Mouse (Mus musculus) yolk sac, embryonic 10.5 days (tissue): ENCODE data around the gene Angpt4.

Experiments
- DNase-seq: peaks from one replicate; pipeline ENCODE4 v3.0.0-alpha.2; 2017; ENCODE audit warnings: low spot score

Angpt4 gene

DNA sequence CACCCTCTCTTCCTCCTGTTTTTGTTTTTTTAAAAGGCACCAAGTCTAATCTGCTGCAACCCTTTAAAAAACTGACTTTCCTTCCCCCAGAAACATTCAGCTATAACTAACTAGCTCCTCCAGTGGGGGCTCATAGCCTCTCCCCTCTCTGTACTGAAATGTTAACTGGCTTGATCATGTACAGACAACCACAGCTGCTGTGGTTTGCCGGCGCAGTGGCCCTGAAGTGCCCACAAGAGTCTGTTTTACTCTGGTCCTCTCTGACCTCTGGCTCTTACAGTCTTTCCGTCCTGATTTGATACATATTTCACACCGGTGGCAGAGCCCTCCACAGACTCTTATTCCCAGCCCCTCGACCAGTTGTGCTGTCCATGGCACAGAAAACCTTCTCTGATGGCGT lies 70.3 kb downstream of the Angpt4 start:
- no peak for DNase-seq

DNA sequence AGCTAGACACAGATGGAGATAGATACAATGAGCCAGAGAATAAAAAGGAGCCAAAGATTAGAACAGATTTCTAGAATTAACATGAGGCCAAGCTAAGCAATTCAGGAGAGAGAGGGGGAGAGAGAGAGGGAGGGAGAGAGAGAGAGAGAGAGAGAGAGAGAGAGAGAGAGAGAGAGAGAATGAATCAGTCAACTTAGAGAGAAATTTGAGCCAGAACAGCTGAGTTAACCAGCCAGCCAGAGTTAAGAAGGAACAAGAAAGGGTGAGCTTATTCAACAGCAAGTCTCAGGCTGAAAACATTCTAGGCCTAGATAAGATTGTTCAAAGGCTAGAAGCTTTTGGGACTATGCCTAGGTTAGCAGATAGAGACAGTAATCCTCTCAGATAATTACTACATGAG lies 71.5 kb downstream of the Angpt4 start:
- DNase-seq: no peak

- no peak for DNase-seq
Observed at GRCm38 (mm10) chr2:151984019-151984418, 73.0 kb downstream of the Angpt4 start.

DNA sequence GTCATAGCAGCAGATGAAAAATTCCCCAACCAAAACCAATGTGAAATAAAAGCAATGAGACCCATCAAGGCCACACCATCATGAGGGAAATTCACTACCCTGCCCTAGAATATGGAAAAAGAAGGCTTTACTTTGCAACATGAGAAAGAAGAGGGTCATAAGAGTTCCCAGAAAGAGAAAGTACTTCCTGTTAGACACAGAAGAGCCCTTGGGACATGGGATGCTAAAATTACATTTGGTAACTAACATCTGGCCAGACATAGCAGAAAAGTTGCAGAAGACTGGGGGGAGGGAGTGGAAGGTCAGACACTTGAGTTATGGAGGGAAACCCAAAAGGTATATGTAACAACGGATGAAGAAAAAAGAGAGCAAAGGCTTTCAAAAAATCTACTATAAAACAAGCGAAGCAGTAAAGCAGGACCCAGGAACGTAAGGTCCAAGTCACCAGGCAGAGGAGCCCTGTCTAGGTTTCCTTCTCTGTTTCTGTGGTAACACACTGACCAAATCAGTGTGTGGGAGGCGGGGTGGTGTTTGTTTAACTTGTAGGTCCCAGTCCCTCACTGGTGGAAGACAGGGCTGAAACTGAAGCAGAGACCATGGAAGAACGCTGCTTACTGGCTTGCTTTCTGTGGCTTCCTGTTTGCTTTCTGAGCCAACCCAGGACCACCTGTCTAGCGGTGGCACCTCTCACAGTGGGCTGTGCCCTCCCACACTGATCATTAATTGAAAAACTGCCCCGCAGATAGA lies 74.6 kb downstream of the Angpt4 start:
- no peak for DNase-seq

GRCm38 (mm10) chr2:151986958-151987357 lies 75.9 kb downstream of the Angpt4 start:
- DNase-seq: no peak

GRCm38 (mm10) chr2:151988978-151989377 lies 78.0 kb downstream of the Angpt4 start:
- DNase-seq: no peak

DNA sequence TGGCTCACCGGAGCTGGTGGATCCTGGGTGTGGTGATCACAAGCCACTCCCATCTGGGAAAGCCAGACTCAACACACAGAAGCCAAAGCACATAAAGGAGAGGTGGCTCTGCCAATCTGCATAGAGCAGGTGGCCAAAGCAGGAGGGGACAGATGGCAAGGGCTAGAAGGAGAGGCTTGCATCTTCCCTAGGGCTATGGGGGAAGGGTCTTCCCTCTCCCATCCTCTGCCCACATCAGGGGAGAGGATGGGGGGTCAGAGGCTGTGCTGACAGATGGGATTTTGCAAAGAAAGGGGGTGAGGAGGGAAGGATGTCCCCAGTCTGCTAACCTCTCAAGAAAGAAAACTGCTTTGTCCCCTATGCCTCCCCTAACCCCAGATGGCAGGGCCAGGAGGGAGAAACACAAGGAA lies 80.0 kb downstream of the Angpt4 start:
- no peak for DNase-seq

GRCm38 (mm10) chr2:151991446-151991845 lies 80.4 kb downstream of the Angpt4 start:
- DNase-seq: no peak

DNA sequence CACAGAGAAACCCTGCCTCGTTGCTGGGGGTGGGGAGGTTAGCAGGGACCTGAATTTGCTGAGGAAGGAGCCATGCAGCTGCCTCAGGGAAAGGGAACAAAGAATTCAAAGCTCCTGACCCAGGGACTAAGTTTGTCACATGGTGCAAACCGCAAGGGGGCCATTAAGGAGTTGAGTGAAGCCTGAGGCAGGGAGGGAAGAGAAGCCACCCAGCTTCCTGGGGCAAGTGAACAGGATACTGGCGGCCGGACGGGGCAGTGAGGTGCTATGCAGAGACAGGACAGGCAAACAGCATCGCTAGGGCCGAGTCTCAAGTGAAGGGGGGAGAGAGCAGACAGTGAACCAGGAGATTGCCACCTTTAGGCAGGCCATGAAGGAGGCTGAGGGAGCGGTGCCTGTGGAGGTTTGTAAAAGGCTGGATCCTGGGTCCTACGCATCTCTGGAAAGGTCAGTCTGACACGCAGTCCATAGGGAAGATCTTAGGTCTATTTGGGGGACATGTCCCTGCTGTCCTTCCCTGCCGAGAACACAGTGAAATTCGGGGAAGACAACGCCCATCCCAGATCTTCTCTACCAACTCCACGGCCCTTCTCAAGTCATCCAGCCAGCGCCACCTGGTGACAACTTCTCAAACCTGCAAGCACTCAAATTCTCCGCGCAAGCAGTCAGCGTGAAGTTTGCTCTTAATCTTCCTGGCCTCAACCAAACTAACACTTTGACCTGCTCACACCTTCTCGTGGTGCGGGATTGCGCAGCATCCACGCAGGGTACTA lies 83.5 kb downstream of the Angpt4 start:
- peak; percentile 70 for DNase-seq
